Mouse (Mus musculus) CD4-positive naive resting alpha-beta T cell, adult 57 days (primary cell): ENCODE measurements around the gene Svbp. TPM values are rescaled to one million over a fixed set of nuclear protein-coding genes. Genes with fewer than 3 reads are reported as not detected.

Experiments used
- total RNA-seq: library from RNA; stranded (reverse); gene quantifications from one replicate; pipeline ENCODE4 v1.2.4, GENCODE M21; 2023

Gene Svbp
- total RNA-seq = 17.3 TPM

GRCm38 (mm10) chr4:119194909-119195581 lies at the start of gene Svbp:
Svbp (plus strand) TSS chr4:119195306.

DNA sequence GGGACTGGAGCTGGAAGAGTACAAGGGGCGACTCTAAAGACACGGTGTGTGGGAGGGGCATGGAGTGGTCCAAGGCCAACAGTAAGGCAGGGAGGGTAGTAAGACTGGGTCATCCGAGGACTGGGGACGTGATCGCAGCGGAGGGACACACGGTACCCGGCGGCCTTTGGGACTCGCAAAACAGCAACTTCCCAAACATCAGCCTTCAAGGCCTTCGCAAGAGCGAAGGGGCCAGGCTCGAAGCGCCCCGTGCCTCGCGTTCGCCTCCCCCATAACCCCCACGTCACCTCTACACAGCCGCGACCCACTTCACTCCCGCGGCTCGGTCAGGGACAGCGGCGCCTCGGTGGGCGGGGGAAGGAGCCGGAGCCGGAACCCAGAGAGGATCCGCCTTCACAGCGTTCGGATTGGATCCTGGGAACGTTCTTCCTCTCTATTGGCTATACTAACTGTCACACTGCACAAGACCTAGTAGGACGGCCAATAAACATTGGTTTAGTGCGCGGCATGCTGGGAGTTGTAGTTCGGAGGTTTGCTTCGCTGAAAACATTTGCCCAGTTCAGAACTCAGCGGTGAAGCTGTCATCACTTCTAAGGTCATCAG lies 21.2 kb upstream of the Svbp start, which contains the start of gene Zfp691:
TSS of gene Zfp691 (minus strand) at position 345 of the 603 bp plus-strand sequence.

GRCm38 (mm10) chr4:119189864-119190263 lies 5.2 kb upstream of the Svbp start, which contains the start of gene Ermap:
Ermap (minus strand) TSS chr4:119190011.

DNA sequence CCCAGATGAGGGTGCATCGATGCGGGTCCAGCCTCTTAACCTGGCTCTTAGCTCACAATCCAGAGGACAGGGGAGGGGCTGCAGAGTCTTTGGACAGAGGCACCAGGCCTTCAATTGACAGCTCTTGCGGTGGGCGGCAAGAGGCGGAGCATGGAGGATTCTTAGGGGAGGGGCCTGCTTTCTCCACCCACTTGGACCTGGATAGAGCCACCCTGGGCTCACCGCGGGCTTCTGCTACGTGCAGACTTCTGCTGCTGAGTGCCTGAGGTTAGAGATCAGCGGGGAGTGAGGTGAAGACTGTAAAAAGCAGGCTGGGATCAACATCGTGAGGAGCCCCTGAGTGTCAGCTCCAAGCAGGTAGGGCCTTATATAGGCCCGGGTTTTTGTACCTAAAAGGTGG lies 23.1 kb downstream of the Svbp start, which contains the start of gene Tmem269:
TSS of gene Tmem269 (minus strand) at position 49 of the 400 bp plus-strand sequence.

DNA sequence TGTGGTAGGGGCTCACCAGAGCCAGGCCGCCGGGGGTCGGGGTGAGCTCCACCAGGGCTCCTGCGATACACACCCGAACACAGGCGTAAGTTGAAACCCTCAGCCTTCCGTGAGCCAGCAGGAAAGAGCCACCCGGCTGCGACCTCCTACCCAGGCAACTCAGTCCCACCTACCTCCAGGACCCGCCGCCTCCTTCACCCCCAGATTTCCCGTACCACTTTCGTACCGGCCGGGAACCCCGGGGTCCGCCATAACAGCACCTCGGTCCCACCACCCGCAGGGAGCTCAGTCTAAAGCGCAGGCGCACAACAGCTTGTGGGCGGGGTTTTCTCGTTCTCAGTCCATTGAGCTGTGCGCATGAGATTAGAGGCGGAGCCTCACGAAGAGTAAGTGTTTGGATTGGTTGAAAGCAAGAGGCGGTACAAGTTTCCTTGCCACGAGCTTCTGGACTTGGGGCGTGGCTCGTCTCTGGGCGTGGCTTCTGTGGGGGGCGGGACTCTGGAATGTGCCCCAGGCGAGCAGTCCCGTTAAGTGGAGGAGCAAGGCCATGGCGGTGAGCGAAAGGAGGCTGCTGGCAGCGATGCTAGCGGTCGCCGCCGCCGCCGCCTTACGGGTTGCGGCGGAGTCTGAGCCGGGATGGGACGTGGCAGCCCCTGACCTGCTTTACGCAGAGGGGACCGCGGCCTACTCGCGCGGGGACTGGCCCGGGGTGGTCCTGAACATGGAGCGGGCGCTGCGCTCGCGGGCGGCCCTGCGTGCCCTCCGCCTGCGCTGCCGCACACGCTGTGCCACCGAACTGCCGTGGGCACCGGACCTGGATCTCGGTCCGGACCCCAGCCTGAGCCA lies 37.5 kb downstream of the Svbp start, which contains the start of the genes AU022252 and P3h1:
TSS of gene AU022252 (minus strand) at position 303 of the 846 bp plus-strand sequence.
TSS of gene P3h1 (plus strand) at position 506 of the 846 bp plus-strand sequence.

Other genes with a start within 250 kb of the Svbp start
- not detected for gene Lao1, start 233.7 kb upstream of the Svbp start, total RNA-seq
- 35.4 TPM for gene Slc2a1, start 86.6 kb upstream of the Svbp start, total RNA-seq
- gene Zfp691, start 21.1 kb upstream of the Svbp start, total RNA-seq = 8.0 TPM
- gene Ermap, start 5.3 kb upstream of the Svbp start, total RNA-seq = 0.68 TPM
- gene Tmem269, start 22.9 kb downstream of the Svbp start, total RNA-seq = not detected
- 10.0 TPM for gene AU022252, start 37.4 kb downstream of the Svbp start, total RNA-seq
- gene P3h1, start 37.6 kb downstream of the Svbp start, total RNA-seq = 7.2 TPM
- gene Cldn19, start 60.1 kb downstream of the Svbp start, total RNA-seq = not detected
- 344 TPM for gene Ybx1, start 99.3 kb downstream of the Svbp start, total RNA-seq
- gene Ppih, start 125.2 kb downstream of the Svbp start, total RNA-seq = 23.9 TPM
- gene Ccdc30, start 220.2 kb downstream of the Svbp start, total RNA-seq = 5.3 TPM
- gene Ppcs, start 227.1 kb downstream of the Svbp start, total RNA-seq = 7.7 TPM
- 1.2 TPM for gene Zmynd12, start 227.5 kb downstream of the Svbp start, total RNA-seq